ENCODE assay signal across 7 mouse cellular contexts in the genomic region with DNA sequence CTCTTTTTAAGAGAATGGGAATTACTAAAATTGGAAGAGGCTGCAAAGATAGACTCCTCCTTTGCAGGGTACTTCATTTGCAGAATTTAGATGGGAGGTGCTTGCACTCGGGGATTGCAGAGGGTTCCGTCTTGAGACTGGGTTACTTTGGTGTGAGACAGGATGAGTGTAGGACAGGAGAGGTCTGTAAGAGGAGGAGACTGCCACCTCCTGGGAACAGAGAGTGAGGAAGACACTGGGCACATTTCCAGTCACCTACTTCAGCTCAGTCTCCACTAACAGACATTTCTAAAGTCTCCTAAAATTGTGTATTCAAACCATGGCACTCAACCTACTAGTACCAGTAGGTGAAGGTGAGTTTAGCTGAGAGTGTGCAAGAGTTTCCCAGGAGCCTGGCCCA. TPM values are rescaled to one million over a fixed set of nuclear protein-coding genes. Genes with fewer than 3 reads are reported as not detected.
A peak's percentile ranks its signal among the peaks of the same experiment; 100 is the strongest.
DNase-seq lines count a peak whose midpoint lies in the region; ATAC-seq lines count a peak whose summit lies in the region.

No protein-coding gene starts in this region.

- H3K27me3 ChIP-seq in forebrain, embryonic 16.5 days (replicated peaks; ENCODE audit: control insufficient read depth, insufficient read depth, low read length): no peaks in the 10 kb centered on the region

- no peak overlapping the region for H3K9ac ChIP-seq in forebrain, embryonic 16.5 days (replicated peaks; ENCODE audit: low read depth, low read length)

- H3K4me1 ChIP-seq in forebrain, embryonic 16.5 days (replicated peaks; ENCODE audit: control insufficient read depth, insufficient read depth, low read length): peaks cover 25% of the 10 kb centered on the region

- ATAC-seq in megakaryocyte, adult 5-6 weeks (ENCODE audit: poor library complexity, severe bottlenecking): no peak
- no peak for ATAC-seq in forebrain, embryonic 16.5 days

- 86% methylated on average over 2 of the region's 2 CpGs for WGBS in forebrain, embryonic 16.5 days

- H3K4me3 ChIP-seq in forebrain, embryonic 16.5 days (replicated peaks; ENCODE audit: low read length): no peak overlapping the region

- no peaks in the 10 kb centered on the region for H3K9me3 ChIP-seq in forebrain, embryonic 16.5 days (ENCODE audit: control insufficient read depth, low read length)

- H3K36me3 ChIP-seq in forebrain, embryonic 16.5 days (ENCODE audit: control insufficient read depth, insufficient read depth): no peaks in the 10 kb centered on the region

- H3K27ac ChIP-seq in forebrain, embryonic 16.5 days (ENCODE audit: low read length): no peak overlapping the region

- intact Hi-C loops in heart, postnatal 36 days (cut with DNase I): no loop called here
- intact Hi-C loops in gastrocnemius, postnatal 14 days (cut with DNase I; ENCODE audit: low total_unique reads): no loop called here

- H3K4me2 ChIP-seq in forebrain, embryonic 16.5 days (ENCODE audit: low read length): no peak overlapping the region

- DNase-seq in heart, postnatal 4 days: peak; percentile 30
- no peak for DNase-seq in heart, postnatal 36 days
- DNase-seq in 3T3-L1 (ENCODE audit: low read depth, low spot score): peak; percentile 53
- peak; percentile 22 for DNase-seq in CD4-positive helper T cell, adult 2 months (ENCODE audit: low read depth, low spot score)
- DNase-seq in gastrocnemius, postnatal 14 days: peak; percentile 9

RNA-seq across cellular contexts. Expression of a gene that starts 9.4 kb away (rescaled TPM):
- 10 to 100 TPM; 69.6 to 69.9 TPM for total RNA-seq in heart, postnatal 4 days (2021)
- 10 to 100 TPM; 52.4 to 55.3 TPM for total RNA-seq in heart, postnatal 36 days (2021)
- 10 to 100 TPM; 61.9 to 74.6 TPM for total RNA-seq in gastrocnemius, postnatal 14 days (2021)
- total RNA-seq in megakaryocyte, adult 5-6 weeks (2015): 62.3 and 65.1 TPM in 2 replicates
- 29.8 and 38.1 TPM in 2 replicates for total RNA-seq in megakaryocyte, adult 5-6 weeks (2017)
- polyA plus RNA-seq in forebrain, embryonic 16.5 days (2015; fragmentation: Nextera tagmentation; extraction: Ambion mirVana): 17.5 and 18.5 TPM in 2 replicates

Comparison
In these comparisons a context has a peak if more than half of its experiments do, and no peak if none do; other contexts are left out.
1. DNase-seq: peak in heart, postnatal 4 days (single experiment), 3T3-L1 (single experiment), CD4-positive helper T cell, adult 2 months (single experiment) and gastrocnemius, postnatal 14 days (single experiment); none in heart, postnatal 36 days (0 of 2).